Mouse (Mus musculus) spleen, adult 2 months (tissue): ENCODE data around the gene Cdhr3. TPM values are rescaled to one million over a fixed set of nuclear protein-coding genes. Genes with fewer than 3 reads are reported as not detected.
A peak's percentile ranks its signal among the peaks of the same experiment; 100 is the strongest.

Source experiments
- DNase-seq, 2 experiments: peaks; one replicate each; pipeline versions ENCODE4 v3.0.0 to v3.0.0-alpha.2; 2012 to 2021; ENCODE audit warnings: low spot score in 2 of 2, low read depth in 1 of 2
- H3K27ac ChIP-seq: fragments of 200-500 bp; 2 replicates; pipeline ENCODE4 v1.5.1; 2012; ENCODE audit warnings: low read length, inconsistent platforms; ENCODE audit not compliant: insufficient read depth
- H3K27me3 ChIP-seq: fragments of 200-500 bp; 2 replicates; pipeline ENCODE4 v1.6.1; 2012; ENCODE audit warnings: mild to moderate bottlenecking, moderate library complexity, low read length, inconsistent platforms; ENCODE audit not compliant: control insufficient read depth, insufficient read depth
- H3K36me3 ChIP-seq: fragments of 200-500 bp; 2 replicates; pipeline ENCODE4 v1.6.1; 2012; ENCODE audit warnings: mild to moderate bottlenecking, low read length, inconsistent platforms; ENCODE audit not compliant: control insufficient read depth, insufficient read depth
- H3K4me1 ChIP-seq: fragments of 200-500 bp; 2 replicates; pipeline ENCODE4 v1.6.1; 2011; ENCODE audit warnings: inconsistent platforms; ENCODE audit not compliant: control insufficient read depth, insufficient read depth, insufficient read length
- H3K4me3 ChIP-seq: fragments of 200-500 bp; 2 replicates; pipeline ENCODE4 v1.5.1; 2011; ENCODE audit warnings: mild to moderate bottlenecking, inconsistent platforms; ENCODE audit not compliant: insufficient read depth, insufficient read length; ENCODE audit errors: extremely low read depth
- CTCF ChIP-seq: fragments of 200-500 bp; IDR thresholded peaks from 2 replicates; pipeline ENCODE4 v1.5.1; 2011; ENCODE audit warnings: mild to moderate bottlenecking, inconsistent platforms; ENCODE audit not compliant: insufficient read depth, insufficient read length, insufficient replicate concordance; ENCODE audit errors: extremely low read depth
- POLR2A ChIP-seq: fragments of 200-500 bp; IDR thresholded peaks from 2 replicates; pipeline ENCODE4 v1.6.1; 2011; ENCODE audit warnings: low read depth, low read length, inconsistent platforms
- WGBS: fragments of 180-500 bp; shearing (Covaris S2); methylation state at CpG from one replicate; pipeline ENCODE4 v1.1.7; 2018; 5-methylcytosine and 5-hydroxymethylcytosine counted together
- polyA plus RNA-seq: library from polyadenylated mRNA; depleted of rRNA; stranded (reverse); fragments of >200 nt; gene quantifications from 2 replicates; pipeline ENCODE4 v1.2.3, GENCODE M21; 2012

Gene Cdhr3
- polyA plus RNA-seq, 1 experiment, result 0.28 TPM

DNA sequence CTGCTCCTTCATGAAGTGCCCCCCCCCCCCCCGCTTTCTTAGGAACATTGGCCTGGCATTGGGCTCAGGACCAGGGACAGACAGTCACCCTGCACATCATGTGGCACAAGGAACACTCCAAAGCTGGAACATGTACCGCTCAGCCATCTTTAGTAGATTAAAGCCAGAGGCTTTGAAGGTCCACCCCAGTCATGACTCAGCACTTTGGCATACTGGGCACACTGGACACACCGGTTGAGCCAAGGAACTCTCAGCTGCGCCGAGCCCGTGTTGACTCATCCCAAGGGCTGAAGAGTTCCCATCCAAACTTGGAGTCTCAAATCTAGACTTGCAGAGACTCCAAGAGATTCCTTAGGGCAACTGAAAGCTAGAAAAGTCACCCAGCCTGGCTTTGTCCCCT lies 72.7 kb downstream of the Cdhr3 start:
- no peaks in the 10 kb centered on the region for H3K36me3 ChIP-seq
- no peak for DNase-seq
- TF ChIP-seq CTCF, result no peak
- no peak for TF ChIP-seq POLR2A
- H3K27me3 ChIP-seq, result no peaks in the 10 kb centered on the region
- no peak overlapping the region for H3K27ac ChIP-seq
- no peak overlapping the region for H3K4me3 ChIP-seq
- WGBS, result 91% methylated on average over 6 of the region's 6 CpGs
- peaks cover 7% of the 10 kb centered on the region for H3K4me1 ChIP-seq

DNA sequence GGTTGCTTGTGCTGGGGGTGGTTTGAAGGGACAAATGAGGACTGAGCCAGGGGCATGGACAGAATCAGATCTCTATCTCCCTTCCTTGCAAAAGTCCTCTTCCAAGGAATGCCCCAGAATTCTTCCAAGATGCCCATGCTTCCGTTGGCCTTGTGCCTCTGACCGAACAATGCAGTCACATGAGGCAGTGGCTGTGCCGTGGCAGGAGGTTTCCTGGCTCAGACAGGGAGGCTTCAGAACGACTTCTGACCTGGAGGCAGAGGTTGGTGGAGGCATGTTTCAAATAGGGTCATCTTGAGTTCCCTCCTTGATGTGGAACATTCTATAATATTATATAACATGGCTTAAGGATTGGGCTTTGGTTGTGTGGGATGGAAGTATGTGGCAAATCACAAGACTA lies 74.1 kb downstream of the Cdhr3 start:
- TF ChIP-seq CTCF, result no peak
- TF ChIP-seq POLR2A, result no peak
- DNase-seq, result no peak
- no peaks in the 10 kb centered on the region for H3K27me3 ChIP-seq
- H3K36me3 ChIP-seq, result no peaks in the 10 kb centered on the region
- H3K4me1 ChIP-seq, result peaks cover 7% of the 10 kb centered on the region
- H3K27ac ChIP-seq, result no peak overlapping the region
- H3K4me3 ChIP-seq, result no peak overlapping the region
- 83% methylated on average over 4 of the region's 4 CpGs for WGBS

DNA sequence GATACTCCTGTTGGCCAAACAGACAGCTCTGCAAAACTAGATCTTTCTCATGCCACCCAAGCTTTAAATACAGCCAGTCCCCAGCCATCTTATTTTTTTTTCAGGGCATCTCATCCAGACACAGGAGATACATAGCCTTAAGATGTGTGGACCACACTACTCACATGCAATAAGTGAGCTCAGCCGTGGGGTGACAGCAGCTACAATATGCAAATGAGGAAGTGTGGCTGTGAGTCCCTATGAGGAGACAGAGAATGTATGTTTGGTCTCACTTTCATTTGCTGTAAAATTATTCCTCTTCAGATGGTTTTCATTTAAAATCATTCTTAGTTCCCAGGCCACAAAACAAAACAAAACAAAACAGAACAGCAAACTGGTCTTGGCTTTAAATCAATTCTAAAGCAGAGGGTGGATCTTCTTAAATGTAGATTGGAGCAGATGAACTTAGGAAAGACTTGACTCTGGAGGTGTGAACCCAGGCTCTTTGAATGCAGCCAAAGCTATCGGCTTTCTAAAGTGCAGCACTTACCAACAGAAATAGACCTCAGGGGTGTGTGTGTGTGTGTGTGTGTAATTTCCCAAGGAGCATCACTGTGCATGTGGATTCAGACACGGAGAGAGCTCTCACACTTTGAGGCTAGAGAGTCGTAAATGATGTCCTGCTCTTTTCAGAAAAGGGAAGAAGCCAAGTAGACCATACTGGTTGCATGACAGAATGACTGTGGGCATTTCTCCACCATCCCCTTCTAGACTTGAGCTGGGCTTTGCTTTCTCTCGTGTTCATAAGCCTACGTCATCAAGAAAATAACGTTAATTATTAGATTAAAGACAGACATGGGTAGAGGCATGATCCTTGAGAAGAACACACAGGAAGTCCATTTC lies 75.6 kb downstream of the Cdhr3 start:
- H3K4me1 ChIP-seq, result peaks cover 7% of the 10 kb centered on the region
- H3K36me3 ChIP-seq, result no peaks in the 10 kb centered on the region
- H3K27ac ChIP-seq, result no peak overlapping the region
- peak overlapping the region; percentile 43; the same call in 1 of the 2 replicates for H3K4me3 ChIP-seq
- DNase-seq, result peak in 1 of 2 experiments; percentile 21
- WGBS, result 38% methylated on average over 7 of the region's 7 CpGs
- H3K27me3 ChIP-seq, result no peaks in the 10 kb centered on the region
- no peak for TF ChIP-seq CTCF
- no peak for TF ChIP-seq POLR2A

DNA sequence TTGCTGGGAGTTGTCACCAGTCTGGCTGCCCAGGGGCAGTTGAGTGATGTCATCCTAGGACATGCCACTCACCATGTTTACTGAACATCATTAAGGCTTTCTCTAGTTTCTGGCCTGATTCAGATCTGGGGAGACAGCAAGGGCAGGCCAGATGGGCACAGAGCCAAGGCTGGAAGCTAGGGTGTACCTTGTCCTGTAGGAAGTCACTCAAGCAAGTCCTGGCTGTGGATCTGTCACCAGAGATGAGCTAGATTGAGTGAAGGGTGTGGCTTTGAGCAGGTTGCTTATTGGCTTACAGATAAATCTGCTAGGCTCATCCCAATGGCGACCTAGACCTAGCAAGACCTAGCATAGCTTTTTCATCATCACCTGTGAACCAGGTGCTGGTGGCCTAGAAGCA lies 77.6 kb downstream of the Cdhr3 start:
- H3K27me3 ChIP-seq, result no peaks in the 10 kb centered on the region
- no peak overlapping the region for H3K27ac ChIP-seq
- no peaks in the 10 kb centered on the region for H3K36me3 ChIP-seq
- TF ChIP-seq POLR2A, result no peak
- TF ChIP-seq CTCF, result no peak
- 75% methylated on average over 1 of the region's 1 CpGs for WGBS
- no peak for DNase-seq
- no peak overlapping the region for H3K4me3 ChIP-seq
- peaks cover 7% of the 10 kb centered on the region for H3K4me1 ChIP-seq

DNA sequence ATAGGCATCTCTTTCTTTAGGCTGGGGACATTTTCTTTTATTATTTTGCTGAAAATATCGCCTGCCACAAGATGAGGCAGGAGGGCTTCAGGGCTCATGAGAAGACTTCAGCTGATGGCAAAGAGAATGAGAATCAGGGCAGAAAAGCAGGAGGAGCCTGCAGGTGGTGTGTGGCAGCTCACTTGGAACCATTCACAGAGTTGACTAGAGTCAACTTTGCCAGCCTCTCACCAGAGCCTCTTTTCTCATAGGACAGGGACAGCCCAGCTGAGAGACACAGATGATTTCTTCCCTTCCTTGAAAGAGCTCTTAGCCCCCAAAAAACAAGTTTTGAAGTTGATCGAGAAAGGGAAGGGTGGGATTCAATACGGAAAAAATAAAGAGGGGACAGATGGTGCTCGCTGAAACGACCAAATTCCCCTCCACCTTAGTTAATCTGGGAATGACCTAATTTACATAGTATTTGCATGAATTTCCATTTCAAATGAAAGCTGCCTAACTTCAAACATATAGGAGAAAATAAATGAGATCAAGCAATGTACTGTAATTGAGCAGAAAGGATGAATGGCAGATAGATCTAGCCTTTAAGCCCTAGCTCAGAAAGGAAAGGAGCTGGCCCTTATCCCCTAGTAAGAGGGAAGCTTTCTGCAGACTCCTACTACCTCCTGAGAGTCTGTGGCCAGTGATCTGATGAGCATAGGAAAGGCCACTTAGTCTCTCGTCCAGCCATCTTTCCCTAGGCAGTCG lies 78.5 kb downstream of the Cdhr3 start:
- Histone ChIP-seq H3K27ac (no peak overlapping the region), H3K4me1 (peaks cover 13% of the 10 kb centered on the region), H3K36me3 (no peaks in the 10 kb centered on the region), H3K4me3 (no peak overlapping the region), H3K27me3 (no peaks in the 10 kb centered on the region)
- no peak for DNase-seq
- 77% methylated on average over 7 of the region's 7 CpGs for WGBS
- TF ChIP-seq POLR2A (no peak), CTCF (no peak)

DNA sequence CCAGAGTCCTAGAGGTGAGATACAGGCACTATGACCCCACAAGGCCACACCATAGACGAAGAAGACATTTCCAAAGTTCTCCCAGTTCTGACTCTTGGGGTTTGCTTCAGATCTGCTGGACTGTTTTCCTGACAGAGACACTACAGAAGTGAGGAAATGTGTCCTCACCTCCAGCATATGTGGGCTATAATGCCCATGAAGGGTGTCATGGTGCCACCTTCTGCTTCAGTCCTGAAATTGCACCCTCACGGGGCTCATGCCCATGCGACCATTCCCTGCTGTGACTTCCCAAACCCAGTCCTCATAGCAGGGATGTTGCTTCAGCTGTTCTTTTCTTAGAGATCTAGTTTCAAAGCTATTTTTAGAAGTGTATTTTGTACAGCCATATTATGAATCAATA lies 82.6 kb downstream of the Cdhr3 start:
- Histone ChIP-seq H3K4me3 (no peak overlapping the region), H3K36me3 (no peaks in the 10 kb centered on the region), H3K27me3 (no peaks in the 10 kb centered on the region), H3K27ac (no peak overlapping the region), H3K4me1 (peaks cover 12% of the 10 kb centered on the region; the same call in 1 of the 2 replicates)
- 31% methylated on average over 3 of the region's 3 CpGs for WGBS
- TF ChIP-seq POLR2A (no peak), CTCF (peak; percentile 88; the same call in 1 of the 2 replicates)
- peak; percentile 26 to 64 for DNase-seq
